Mouse (Mus musculus) midbrain, embryonic 15.5 days (tissue): ENCODE measurements around the gene Rfc4. TPM values are rescaled to one million over a fixed set of nuclear protein-coding genes. Genes with fewer than 3 reads are reported as not detected.
"Not testable (repeated sequence)": the region's sequence is repeated elsewhere in the genome, so short reads cannot be mapped to it uniquely, and the experiment has no call there.

Source experiments
- ATAC-seq: fragments of 200-750 bp; cut with Nextera tagmentation; replicated peaks from 2 replicates; pipeline ENCODE4 v1.8.0; 2017; ENCODE audit warnings: moderate TSS enrichment
- H3K27ac ChIP-seq: fragments of 300-500 bp; sonication (generic); 2 replicates; pipeline ENCODE4 v1.5.1; 2015; ENCODE audit warnings: mild to moderate bottlenecking, inconsistent platforms
- H3K27me3 ChIP-seq: fragments of 300-500 bp; sonication (generic); replicated peaks from 2 replicates; pipeline ENCODE4 v1.6.1; 2015; ENCODE audit warnings: inconsistent platforms
- H3K36me3 ChIP-seq: fragments of 300-500 bp; sonication (generic); replicated peaks from 2 replicates; pipeline ENCODE4 v1.6.1; 2015; ENCODE audit warnings: inconsistent platforms
- H3K4me1 ChIP-seq: fragments of 300-500 bp; sonication (generic); 2 replicates; pipeline ENCODE4 v1.6.1; 2015; ENCODE audit warnings: inconsistent platforms
- H3K4me2 ChIP-seq: fragments of 300-500 bp; sonication (generic); 2 replicates; pipeline ENCODE4 v1.6.1; 2015; ENCODE audit warnings: inconsistent platforms, mild to moderate bottlenecking, moderate library complexity
- H3K4me3 ChIP-seq: fragments of 300-500 bp; sonication (generic); 2 replicates; pipeline ENCODE4 v1.5.1; 2015; ENCODE audit warnings: mild to moderate bottlenecking, inconsistent platforms
- H3K9ac ChIP-seq: fragments of 300-500 bp; sonication (generic); 2 replicates; pipeline ENCODE4 v1.6.1; 2015; ENCODE audit warnings: mild to moderate bottlenecking, inconsistent platforms
- H3K9me3 ChIP-seq: fragments of 300-500 bp; sonication (generic); 2 replicates; pipeline ENCODE4 v1.6.1; 2016; ENCODE audit warnings: inconsistent platforms
- WGBS: fragments of 180-500 bp; shearing (Covaris S2); methylation state at CpG from one replicate; pipeline ENCODE4 v1.1.7; 2015; ENCODE audit warnings: mixed read lengths; 5-methylcytosine and 5-hydroxymethylcytosine counted together
- microRNA-seq: library from miRNA; unstranded; fragments of <30 nt; microRNA quantifications from one replicate; pipeline ENCODE4, GENCODE M21; 2016
- polyA plus RNA-seq: library from polyadenylated mRNA; unstranded; fragments of >200 nt; fragmentation: Nextera tagmentation; extraction: Ambion mirVana; gene quantifications from 2 replicates; pipeline ENCODE4 v1.2.1, GENCODE M21; 2015

The Rfc4 gene
- polyA plus RNA-seq, 1 experiment from 2014 or later = 42.1 TPM

- peaks cover 11% of the 10 kb centered on the region for H3K4me1 ChIP-seq
- H3K27me3 ChIP-seq, H3K36me3 ChIP-seq, H3K9ac ChIP-seq, H3K27ac ChIP-seq, H3K4me3 ChIP-seq, H3K4me2 ChIP-seq, H3K9me3 ChIP-seq, ATAC-seq: not testable (repeated sequence)
- 84% methylated on average over 8 of the region's 8 CpGs for WGBS
These were observed 30.0 kb downstream of the Rfc4 start for GRCm38 (mm10) chr16:23097290-23098104.

GRCm38 (mm10) chr16:23096886-23097285 is 30.7 kb downstream of the Rfc4 start:
- not testable (repeated sequence) for H3K9ac ChIP-seq, H3K27me3 ChIP-seq, H3K4me2 ChIP-seq, ATAC-seq, H3K27ac ChIP-seq, H3K9me3 ChIP-seq, H3K36me3 ChIP-seq, H3K4me3 ChIP-seq
- 82% methylated on average over 1 of the region's 1 CpGs for WGBS
- peaks cover 11% of the 10 kb centered on the region for H3K4me1 ChIP-seq

- not testable (repeated sequence) for H3K27me3 ChIP-seq, ATAC-seq, H3K4me2 ChIP-seq, H3K4me3 ChIP-seq, H3K27ac ChIP-seq, H3K36me3 ChIP-seq, H3K9ac ChIP-seq, H3K9me3 ChIP-seq
- peaks cover 10% of the 10 kb centered on the region for H3K4me1 ChIP-seq
- WGBS = 96% methylated on average over 5 of the region's 5 CpGs
These were observed 32.0 kb downstream of the Rfc4 start for GRCm38 (mm10) chr16:23095581-23095980.

GRCm38 (mm10) chr16:23094136-23094535 is 33.4 kb downstream of the Rfc4 start:
- H3K4me2 ChIP-seq = no peak overlapping the region
- H3K4me3 ChIP-seq = no peak overlapping the region
- no peak overlapping the region for H3K27ac ChIP-seq
- no peak for ATAC-seq
- H3K9ac ChIP-seq = no peak overlapping the region
- H3K27me3 ChIP-seq = no peaks in the 10 kb centered on the region
- H3K9me3 ChIP-seq = no peaks in the 10 kb centered on the region
- WGBS = 94% methylated on average over 6 of the region's 6 CpGs
- H3K4me1 ChIP-seq = no peaks in the 10 kb centered on the region
- no peaks in the 10 kb centered on the region for H3K36me3 ChIP-seq

- WGBS = 87% methylated on average over 13 of the region's 13 CpGs
- Histone ChIP-seq H3K27ac (no peak overlapping the region), H3K4me1 (no peaks in the 10 kb centered on the region), H3K27me3 (no peaks in the 10 kb centered on the region), H3K4me3 (no peak overlapping the region), H3K36me3 (no peaks in the 10 kb centered on the region), H3K9me3 (no peaks in the 10 kb centered on the region), H3K4me2 (no peak overlapping the region), H3K9ac (no peak overlapping the region)
- no peak for ATAC-seq
These were observed 34.1 kb downstream of the Rfc4 start for GRCm38 (mm10) chr16:23093321-23093953.

- not testable (repeated sequence) for H3K9me3 ChIP-seq, ATAC-seq, H3K36me3 ChIP-seq, H3K4me3 ChIP-seq, H3K9ac ChIP-seq, H3K4me1 ChIP-seq, H3K27me3 ChIP-seq, H3K4me2 ChIP-seq, H3K27ac ChIP-seq
These were observed 36.2 kb downstream of the Rfc4 start for GRCm38 (mm10) chr16:23091345-23091744.

GRCm38 (mm10) chr16:23088491-23088890 is 39.0 kb downstream of the Rfc4 start:
- not testable (repeated sequence) for ATAC-seq, H3K36me3 ChIP-seq, H3K27me3 ChIP-seq, H3K4me1 ChIP-seq, H3K4me2 ChIP-seq, H3K4me3 ChIP-seq, H3K9ac ChIP-seq, H3K27ac ChIP-seq, H3K9me3 ChIP-seq
- 94% methylated on average over 1 of the region's 1 CpGs for WGBS

- not testable (repeated sequence) for H3K36me3 ChIP-seq, H3K27ac ChIP-seq, H3K9ac ChIP-seq, H3K4me1 ChIP-seq, H3K9me3 ChIP-seq, H3K27me3 ChIP-seq, H3K4me3 ChIP-seq, H3K4me2 ChIP-seq, ATAC-seq
- WGBS = 54% methylated on average over 4 of the region's 4 CpGs
These were observed 39.8 kb downstream of the Rfc4 start for GRCm38 (mm10) chr16:23087712-23088111.

- H3K9ac ChIP-seq, H3K27me3 ChIP-seq, H3K4me2 ChIP-seq, ATAC-seq, H3K9me3 ChIP-seq, H3K4me3 ChIP-seq, H3K27ac ChIP-seq, H3K36me3 ChIP-seq, H3K4me1 ChIP-seq: not testable (repeated sequence)
- WGBS = 79% methylated on average over 8 of the region's 8 CpGs
These were observed 40.4 kb downstream of the Rfc4 start for GRCm38 (mm10) chr16:23087159-23087558.

GRCm38 (mm10) chr16:23077516-23077915 is 50.0 kb downstream of the Rfc4 start:
- not testable (repeated sequence) for H3K4me3 ChIP-seq, H3K9ac ChIP-seq, H3K27ac ChIP-seq, H3K36me3 ChIP-seq, ATAC-seq, H3K4me1 ChIP-seq, H3K27me3 ChIP-seq, H3K4me2 ChIP-seq, H3K9me3 ChIP-seq
- whole genome bisulfite sequencing = 88% methylated on average over 6 of the region's 6 CpGs

Small RNA genes within 50 kb of the gene (microRNA-seq; reads per million reads assigned to microRNA genes)
- not detected for gene Gm49346

Other genes with a start within 250 kb of the Rfc4 start
- gene Ahsg, start 236.5 kb downstream of the Rfc4 start, polyA plus RNA-seq = 2.7 TPM in 1 of 2 replicates, not detected in the other
- gene Fetub, start 209.4 kb downstream of the Rfc4 start, polyA plus RNA-seq = not detected in 2 replicates
- 0.13 and 0.31 TPM in 2 replicates for gene Hrg, start 176.7 kb downstream of the Rfc4 start, polyA plus RNA-seq
- gene Kng2, start 98.3 kb downstream of the Rfc4 start, polyA plus RNA-seq = not detected in 2 replicates
- 0.55 TPM in 1 of 2 replicates, not detected in the other for gene Kng1, start 69.9 kb downstream of the Rfc4 start, polyA plus RNA-seq
- gene Eif4a2, start 20.3 kb downstream of the Rfc4 start, polyA plus RNA-seq = 323 and 336 TPM in 2 replicates
- gene Adipoq, start 18.8 kb upstream of the Rfc4 start, polyA plus RNA-seq = not detected in 2 replicates
- gene St6gal1, start 97.0 kb upstream of the Rfc4 start, polyA plus RNA-seq = 27.9 and 29.4 TPM in 2 replicates